Mouse (Mus musculus) liver, embryonic 11.5 days (tissue): ENCODE data around the gene Wdr47. TPM values are rescaled to one million over a fixed set of nuclear protein-coding genes. Genes with fewer than 3 reads are reported as not detected.
A peak's percentile ranks its signal among the peaks of the same experiment; 100 is the strongest.

Source experiments
- ATAC-seq: fragments of 200-750 bp; cut with Nextera tagmentation; replicated peaks from 2 replicates; pipeline ENCODE4 v1.8.0; 2017; ENCODE audit warnings: moderate number of reproducible peaks, mild to moderate bottlenecking, moderate TSS enrichment, moderate library complexity; ENCODE audit not compliant: low FRiP score
- DNase-seq: peaks from one replicate; pipeline ENCODE4 v3.0.0-alpha.2; 2017; ENCODE audit warnings: low spot score
- H3K27ac ChIP-seq: fragments of 300-500 bp; sonication (generic); 2 replicates; pipeline ENCODE4 v1.5.1; 2014; ENCODE audit warnings: mild to moderate bottlenecking, low read depth, low read length, control low read depth
- H3K27me3 ChIP-seq: fragments of 300-500 bp; sonication (generic); replicated peaks from 2 replicates; pipeline ENCODE4 v1.6.1; 2014; ENCODE audit warnings: low read length, mixed read lengths; ENCODE audit not compliant: control insufficient read depth, insufficient read depth
- H3K36me3 ChIP-seq: fragments of 300-500 bp; sonication (generic); 2 replicates; pipeline ENCODE4 v1.6.1; 2014; ENCODE audit warnings: mild to moderate bottlenecking, low read length, moderate library complexity, mixed read lengths; ENCODE audit not compliant: control insufficient read depth, insufficient read depth
- H3K4me1 ChIP-seq: fragments of 300-500 bp; sonication (generic); replicated peaks from 2 replicates; pipeline ENCODE4 v1.6.1; 2014; ENCODE audit warnings: low read length, mixed read lengths; ENCODE audit not compliant: control insufficient read depth, insufficient read depth
- H3K4me2 ChIP-seq: fragments of 300-500 bp; sonication (generic); 2 replicates; pipeline ENCODE4 v1.6.1; 2014; ENCODE audit warnings: mild to moderate bottlenecking, control low read depth, moderate library complexity
- H3K4me3 ChIP-seq: fragments of 300-500 bp; sonication (generic); 2 replicates; pipeline ENCODE4 v1.5.1; 2014; ENCODE audit warnings: low read depth, low read length, control low read depth
- H3K9ac ChIP-seq: fragments of 300-500 bp; sonication (generic); 2 replicates; pipeline ENCODE4 v1.6.1; 2014; ENCODE audit warnings: low read depth, low read length, control low read depth
- H3K9me3 ChIP-seq: fragments of 300-500 bp; sonication (generic); 2 replicates; pipeline ENCODE4 v1.6.1; 2016; ENCODE audit warnings: low read length, inconsistent platforms, mixed read lengths; ENCODE audit not compliant: control insufficient read depth
- WGBS: fragments of 180-500 bp; shearing (Covaris S2); extraction: QIAGEN DNeasy Blood & Tissue Kit; methylation state at CpG from one replicate; pipeline ENCODE4 v1.1.7; 2014; 5-methylcytosine and 5-hydroxymethylcytosine counted together
- polyA plus RNA-seq: library from polyadenylated mRNA; unstranded; fragments of >200 nt; fragmentation: Nextera tagmentation; extraction: Ambion mirVana; gene quantifications from 2 replicates; pipeline ENCODE4 v1.2.1, GENCODE M21; 2014

Wdr47 gene
- polyA plus RNA-seq, 1 experiment from 2014 or later, result 3.8 TPM

DNA sequence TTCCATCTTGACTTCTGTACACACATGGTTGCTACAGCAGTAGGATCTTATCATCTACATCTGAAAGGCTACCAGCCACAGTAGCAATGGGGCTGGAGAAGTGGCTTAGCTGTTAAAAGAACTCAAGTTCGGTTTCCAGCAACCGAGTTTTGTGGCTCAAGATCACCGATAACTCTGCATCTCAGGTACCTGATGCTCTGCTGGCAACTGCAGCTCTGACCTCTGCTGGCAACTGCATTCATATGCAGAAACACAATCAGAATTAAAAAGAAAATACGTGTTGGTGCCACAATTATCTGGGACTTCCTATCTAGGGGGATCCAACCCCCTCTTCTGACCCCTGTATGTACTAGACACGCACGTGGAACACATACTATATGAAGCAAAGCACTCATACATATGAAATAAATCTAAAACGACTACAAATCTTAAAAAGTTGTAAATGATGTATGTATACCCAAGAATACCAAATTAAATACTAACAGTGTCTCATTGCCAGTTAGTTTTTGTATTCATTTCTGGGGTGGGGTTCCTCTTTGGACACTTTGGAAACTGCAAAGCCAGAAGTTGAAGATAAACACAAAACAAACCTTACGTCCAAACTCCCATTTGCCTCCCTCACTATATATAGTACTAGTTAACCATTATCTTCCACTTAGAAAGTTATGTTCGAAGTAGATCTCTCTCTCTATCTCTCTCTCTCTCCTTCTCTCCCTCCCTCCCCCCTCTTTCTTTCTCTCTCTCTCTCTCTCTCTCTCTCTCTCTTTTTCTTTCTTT, 62.0 kb downstream of the Wdr47 start:
- Histone ChIP-seq H3K4me1 (peaks cover 12% of the 10 kb centered on the region), H3K27ac (no peak overlapping the region), H3K27me3 (no peaks in the 10 kb centered on the region), H3K9me3 (no peaks in the 10 kb centered on the region), H3K36me3 (no peaks in the 10 kb centered on the region), H3K9ac (peak overlapping the region; percentile 46; the same call in 1 of the 2 replicates), H3K4me3 (peak overlapping the region; percentile 37), H3K4me2 (peak overlapping the region; percentile 61)
- DNase-seq (no peak), ATAC-seq (no peak)
- WGBS, result 26% methylated on average over 9 of the region's 9 CpGs

DNA sequence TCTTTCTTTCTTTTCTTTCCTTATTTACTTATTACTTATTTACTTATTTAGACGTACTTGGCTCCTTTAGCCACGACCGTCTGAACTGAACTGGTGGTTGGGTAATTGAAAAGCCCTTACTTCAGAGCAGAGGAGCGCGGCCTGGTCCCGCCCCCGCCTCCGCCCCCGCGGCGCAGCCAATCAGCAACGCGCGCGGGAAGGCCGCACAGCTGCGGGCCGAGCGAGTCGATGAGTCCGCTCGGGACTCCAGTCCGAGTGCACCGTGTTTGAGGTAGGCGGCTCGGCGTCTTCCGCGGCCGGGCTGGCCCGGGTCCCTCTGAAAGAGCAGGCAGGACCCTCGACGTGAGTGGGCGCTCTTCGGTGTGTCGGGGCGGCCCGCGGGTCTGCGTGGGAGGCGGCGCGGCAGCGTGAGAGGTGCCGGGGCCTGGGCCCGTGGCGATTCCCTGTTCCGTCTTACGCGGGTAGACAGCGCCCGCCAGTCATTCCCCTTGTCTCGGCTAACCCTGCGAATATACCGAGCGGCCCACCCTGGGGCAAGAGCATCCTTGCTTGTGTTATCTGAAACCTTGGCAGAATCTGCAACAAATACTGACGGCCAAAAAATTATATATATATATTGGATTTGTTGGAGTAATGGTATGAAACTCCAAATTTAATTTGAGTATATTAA, 62.8 kb downstream of the Wdr47 start, which contains the start of gene Clcc1:
TSS of gene Clcc1 (plus strand) at position 204 of the 670 bp plus-strand sequence.
- peak within 1 kb of the TSS; percentile 82; the same call in 1 of the 2 replicates for H3K27ac ChIP-seq
- H3K9me3 ChIP-seq, result no peaks in the 10 kb centered on the region
- peak within 1 kb of the TSS; percentile 85 for H3K9ac ChIP-seq
- H3K4me3 ChIP-seq, result peak within 1 kb of the TSS; percentile 77
- peaks cover 12% of the 10 kb centered on the region for H3K4me1 ChIP-seq
- no peaks in the 10 kb centered on the region for H3K36me3 ChIP-seq
- ATAC-seq, result peak; percentile 98
- H3K27me3 ChIP-seq, result no peaks in the 10 kb centered on the region
- 0% methylated on average over 57 of the region's 57 CpGs for WGBS
- peak within 1 kb of the TSS; percentile 84 for H3K4me2 ChIP-seq
- peak; percentile 97 for DNase-seq

DNA sequence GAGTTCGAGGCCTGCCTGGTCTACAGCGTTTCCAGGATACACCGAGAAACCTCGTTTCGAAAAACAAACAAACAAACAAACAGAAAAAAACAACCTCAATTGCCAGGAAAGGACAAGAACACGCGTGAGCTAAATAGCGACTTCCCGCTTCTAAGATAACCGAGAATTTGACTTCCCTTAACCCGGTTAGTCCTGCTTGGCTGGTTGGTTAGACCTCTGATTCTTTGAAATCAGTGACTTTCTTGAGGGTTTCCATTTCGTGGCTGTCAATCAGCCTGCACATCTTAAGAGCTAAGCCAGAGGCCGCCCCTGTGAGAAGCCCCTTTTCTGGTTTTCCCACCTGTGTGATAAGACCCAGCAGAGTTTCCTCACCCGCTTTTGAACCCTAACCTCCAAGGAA, 63.5 kb downstream of the Wdr47 start:
- peak overlapping the region; percentile 84 for H3K4me2 ChIP-seq
- 14% methylated on average over 14 of the region's 14 CpGs for WGBS
- H3K4me3 ChIP-seq, result peak overlapping the region; percentile 77
- 0 out of 2 replicates have a peak, but pooled peaks cover 2% of the 10 kb centered on the region for H3K36me3 ChIP-seq
- peak overlapping the region; percentile 85 for H3K9ac ChIP-seq
- no peak overlapping the region for H3K27ac ChIP-seq
- DNase-seq (no peak), ATAC-seq (no peak)
- peaks cover 12% of the 10 kb centered on the region for H3K4me1 ChIP-seq
- no peaks in the 10 kb centered on the region for H3K27me3 ChIP-seq
- no peaks in the 10 kb centered on the region for H3K9me3 ChIP-seq

DNA sequence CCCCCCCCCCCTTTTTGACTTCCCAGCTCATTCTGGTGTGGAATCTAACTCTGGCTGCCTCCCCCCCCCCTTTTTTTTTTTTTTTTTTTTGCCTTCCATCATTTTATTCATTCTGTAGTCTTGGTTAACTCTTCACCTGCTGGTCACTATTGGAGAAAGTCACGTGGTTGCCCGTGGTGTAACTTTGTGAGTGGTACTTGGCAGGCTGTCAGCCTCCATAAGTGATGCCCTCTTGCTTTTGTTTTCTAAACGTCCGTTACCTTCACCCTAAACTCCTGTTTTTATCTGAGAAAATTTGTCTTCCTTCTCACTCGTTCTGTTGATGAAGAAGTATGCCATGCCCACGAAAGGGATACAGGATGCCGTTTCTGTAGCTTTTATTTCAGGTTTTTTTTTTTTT, 64.4 kb downstream of the Wdr47 start:
- Histone ChIP-seq H3K27me3 (no peaks in the 10 kb centered on the region), H3K9ac (no peak overlapping the region), H3K4me2 (no peak overlapping the region), H3K9me3 (no peaks in the 10 kb centered on the region), H3K27ac (no peak overlapping the region), H3K4me3 (peak overlapping the region; percentile 77; the same call in 1 of the 2 replicates), H3K4me1 (peaks cover 12% of the 10 kb centered on the region), H3K36me3 (0 out of 2 replicates have a peak, but pooled peaks cover 2% of the 10 kb centered on the region)
- 83% methylated on average over 7 of the region's 7 CpGs for WGBS
- ATAC-seq, result no peak
- DNase-seq, result no peak

DNA sequence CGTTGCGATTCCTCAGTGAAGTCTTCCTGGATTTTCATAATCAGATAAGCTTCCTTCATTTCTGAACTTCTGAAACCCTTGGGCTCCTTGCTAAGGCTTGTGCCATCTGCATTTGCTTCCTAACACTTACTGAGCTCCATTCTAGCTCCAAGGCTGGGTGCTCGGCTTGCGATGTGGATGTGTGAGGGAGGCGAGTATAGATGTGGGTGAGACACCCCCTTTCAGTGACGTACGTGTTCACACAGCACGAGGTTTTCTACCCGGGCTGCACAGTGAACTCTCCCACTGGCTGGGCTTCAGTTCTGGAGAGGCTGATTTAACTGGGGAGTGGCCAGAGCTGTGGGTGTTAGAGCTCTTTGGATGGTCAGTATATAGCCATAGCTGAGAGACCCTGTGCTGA, 67.5 kb downstream of the Wdr47 start:
- Histone ChIP-seq H3K9me3 (peaks cover 4% of the 10 kb centered on the region; the same call in 1 of the 2 replicates), H3K27me3 (no peaks in the 10 kb centered on the region), H3K4me2 (no peak overlapping the region), H3K4me3 (no peak overlapping the region), H3K36me3 (peaks cover 21% of the 10 kb centered on the region), H3K9ac (no peak overlapping the region), H3K27ac (no peak overlapping the region), H3K4me1 (peaks cover 7% of the 10 kb centered on the region)
- ATAC-seq (no peak), DNase-seq (no peak)
- WGBS, result 92% methylated on average over 9 of the region's 9 CpGs

DNA sequence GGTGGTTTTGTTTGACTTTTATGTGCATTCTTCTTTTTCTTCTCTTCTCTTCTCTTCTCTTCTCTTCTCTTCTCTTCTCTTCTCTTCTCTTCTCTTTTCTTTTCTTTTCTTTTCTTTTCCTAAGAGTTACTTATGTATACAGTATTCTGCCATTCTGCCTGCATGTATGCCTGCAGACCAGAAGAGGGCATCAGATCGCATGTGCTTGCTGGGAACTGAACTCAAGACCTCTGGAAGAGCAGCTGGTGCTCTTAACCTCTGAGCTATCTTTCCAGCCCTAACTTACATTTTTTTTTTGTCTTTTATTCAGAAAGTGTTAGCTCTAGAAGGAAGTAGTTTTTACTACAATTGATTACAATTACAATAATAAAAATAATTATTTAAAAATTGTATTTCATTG, 69.9 kb downstream of the Wdr47 start:
- H3K4me3 ChIP-seq, result no peak overlapping the region
- no peak overlapping the region for H3K4me2 ChIP-seq
- peaks cover 26% of the 10 kb centered on the region for H3K36me3 ChIP-seq
- no peaks in the 10 kb centered on the region for H3K27me3 ChIP-seq
- no peaks in the 10 kb centered on the region for H3K4me1 ChIP-seq
- peaks cover 4% of the 10 kb centered on the region; the same call in 1 of the 2 replicates for H3K9me3 ChIP-seq
- no peak overlapping the region for H3K27ac ChIP-seq
- WGBS, result 79% methylated on average over 1 of the region's 1 CpGs
- H3K9ac ChIP-seq, result no peak overlapping the region
- ATAC-seq (no peak), DNase-seq (no peak)

DNA sequence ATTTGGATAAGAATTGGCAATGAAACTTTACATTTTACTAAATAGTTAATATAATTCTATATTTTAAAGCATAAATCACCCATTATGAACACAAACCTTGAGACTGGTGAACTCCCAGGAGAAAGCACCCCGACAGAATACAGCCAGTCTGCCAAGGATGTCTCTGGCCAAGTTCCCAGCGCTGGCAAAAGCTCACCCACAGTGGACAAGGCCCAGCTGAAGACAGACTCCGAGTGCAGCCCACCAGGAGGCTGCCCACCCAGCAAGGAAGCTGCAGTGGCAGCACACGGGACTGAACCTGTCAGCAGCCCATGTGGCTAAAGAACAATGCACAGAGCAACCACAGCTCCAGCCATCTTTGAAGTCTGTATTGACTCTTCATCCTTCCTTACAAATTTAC, 85.5 kb downstream of the Wdr47 start:
- Histone ChIP-seq H3K4me3 (no peak overlapping the region), H3K4me2 (no peak overlapping the region), H3K27ac (no peak overlapping the region), H3K36me3 (peaks cover 45% of the 10 kb centered on the region), H3K9me3 (no peaks in the 10 kb centered on the region), H3K27me3 (no peaks in the 10 kb centered on the region), H3K4me1 (no peaks in the 10 kb centered on the region), H3K9ac (no peak overlapping the region)
- ATAC-seq (no peak), DNase-seq (no peak)
- 92% methylated on average over 4 of the region's 4 CpGs for WGBS

DNA sequence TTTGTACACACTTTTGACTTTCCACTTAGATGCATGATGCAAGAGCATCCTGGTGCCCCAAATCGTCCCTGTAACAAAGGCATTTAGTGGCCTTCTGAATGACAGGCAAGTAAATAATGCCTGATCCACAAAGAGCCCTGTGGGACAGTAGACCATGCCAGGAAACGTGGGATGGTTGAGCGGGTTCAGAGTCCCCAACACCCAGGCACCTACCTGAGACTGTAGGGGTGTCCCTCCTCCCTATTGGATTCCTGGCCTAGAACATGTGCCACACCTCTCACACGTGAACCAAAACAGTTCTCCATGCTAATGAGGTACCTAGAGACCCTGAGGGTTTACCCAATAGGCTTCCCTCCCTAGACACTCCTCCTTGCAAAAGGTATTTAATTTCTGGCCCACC, 89.9 kb downstream of the Wdr47 start:
- no peak for DNase-seq
- H3K4me3 ChIP-seq, result no peak overlapping the region
- no peak overlapping the region for H3K9ac ChIP-seq
- no peak overlapping the region for H3K27ac ChIP-seq
- H3K4me1 ChIP-seq, result no peaks in the 10 kb centered on the region
- ATAC-seq, result no peak
- no peaks in the 10 kb centered on the region for H3K27me3 ChIP-seq
- no peak overlapping the region for H3K4me2 ChIP-seq
- whole genome bisulfite sequencing, result 80% methylated on average over 4 of the region's 4 CpGs
- H3K9me3 ChIP-seq, result no peaks in the 10 kb centered on the region
- peaks cover 37% of the 10 kb centered on the region for H3K36me3 ChIP-seq
